Mouse (Mus musculus) brain, embryonic 14.5 days (tissue): ENCODE measurements around the gene En2.

Experiments used
- CTCF ChIP-seq: fragments of 200-500 bp; IDR thresholded peaks from 2 replicates; pipeline ENCODE4 v1.5.1; 2012; ENCODE audit warnings: inconsistent platforms, mild to moderate bottlenecking, moderate library complexity, borderline replicate concordance; ENCODE audit not compliant: insufficient read depth, insufficient read length; ENCODE audit errors: extremely low read depth
- POLR2A ChIP-seq: fragments of 200-500 bp; IDR thresholded peaks from 2 replicates; pipeline ENCODE4 v1.6.1; 2012; ENCODE audit warnings: mild to moderate bottlenecking, inconsistent platforms, borderline replicate concordance; ENCODE audit not compliant: poor library complexity, insufficient read depth, insufficient read length, severe bottlenecking; ENCODE audit errors: extremely low read depth

GRCm38 (mm10) chr5:28192099-28192454 is 26.6 kb downstream of the En2 start:
- TF ChIP-seq CTCF (no peak), POLR2A (no peak)
